Mouse (Mus musculus) skeletal muscle tissue, adult 2 months (tissue): ENCODE results near the gene Ctse.
"Not testable (repeated sequence)": the region's sequence is repeated elsewhere in the genome, so short reads cannot be mapped to it uniquely, and the experiment has no call there.

ENCODE experiments used
- DNase-seq: peaks from one replicate; pipeline ENCODE4 v3.0.0-alpha.2; 2012; ENCODE audit warnings: low read depth, low spot score

Ctse gene

GRCm38 (mm10) chr1:131637791-131638540 is at the start of gene Ctse:
TSS of gene Ctse (plus strand) at chr1:131638306.
- DNase-seq = peak; percentile 24

DNA sequence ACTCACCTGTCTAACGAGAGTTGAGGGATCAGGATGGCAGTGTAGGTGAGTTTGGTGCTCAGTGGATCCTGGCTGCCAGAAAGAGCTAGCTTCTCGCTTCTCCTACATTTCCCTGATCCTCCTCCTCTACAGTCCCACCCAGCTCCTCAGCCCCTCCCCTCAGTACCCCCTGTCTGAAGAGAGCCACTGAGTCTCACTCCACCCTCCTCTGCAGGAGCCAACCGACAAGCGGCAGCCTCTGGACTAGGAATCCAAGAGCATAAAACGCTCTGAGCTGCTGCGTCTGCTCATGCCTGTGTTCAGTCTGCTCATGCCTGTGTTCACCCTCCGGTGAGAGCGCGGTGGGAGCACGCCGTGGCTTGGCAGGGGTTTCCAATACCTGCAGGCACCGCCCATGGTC is 39.2 kb upstream of the Ctse start, which contains the start of gene Avpr1b:
Avpr1b (plus strand) TSS at position 335 of the 400 bp plus-strand sequence.
- no peak for DNase-seq

DNA sequence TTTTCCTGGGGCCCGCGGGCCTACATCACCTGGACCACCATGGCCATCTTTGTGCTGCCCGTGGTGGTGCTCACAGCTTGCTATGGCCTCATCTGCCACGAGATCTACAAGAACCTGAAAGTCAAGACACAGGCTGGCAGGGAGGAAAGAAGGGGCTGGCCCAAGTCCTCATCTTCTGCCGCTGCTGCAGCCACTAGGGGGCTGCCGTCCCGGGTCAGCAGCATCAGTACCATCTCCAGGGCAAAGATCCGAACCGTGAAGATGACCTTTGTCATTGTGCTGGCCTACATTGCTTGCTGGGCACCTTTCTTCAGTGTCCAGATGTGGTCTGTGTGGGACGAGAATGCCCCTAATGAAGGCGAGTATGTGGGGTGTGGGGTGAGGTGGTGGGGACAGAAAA is 37.8 kb upstream of the Ctse start:
- DNase-seq = no peak

- no peak for DNase-seq
Measured at GRCm38 (mm10) chr1:131606719-131607118, 31.4 kb upstream of the Ctse start.

- DNase-seq = no peak
Measured at GRCm38 (mm10) chr1:131612556-131613155, 25.4 kb upstream of the Ctse start.

DNA sequence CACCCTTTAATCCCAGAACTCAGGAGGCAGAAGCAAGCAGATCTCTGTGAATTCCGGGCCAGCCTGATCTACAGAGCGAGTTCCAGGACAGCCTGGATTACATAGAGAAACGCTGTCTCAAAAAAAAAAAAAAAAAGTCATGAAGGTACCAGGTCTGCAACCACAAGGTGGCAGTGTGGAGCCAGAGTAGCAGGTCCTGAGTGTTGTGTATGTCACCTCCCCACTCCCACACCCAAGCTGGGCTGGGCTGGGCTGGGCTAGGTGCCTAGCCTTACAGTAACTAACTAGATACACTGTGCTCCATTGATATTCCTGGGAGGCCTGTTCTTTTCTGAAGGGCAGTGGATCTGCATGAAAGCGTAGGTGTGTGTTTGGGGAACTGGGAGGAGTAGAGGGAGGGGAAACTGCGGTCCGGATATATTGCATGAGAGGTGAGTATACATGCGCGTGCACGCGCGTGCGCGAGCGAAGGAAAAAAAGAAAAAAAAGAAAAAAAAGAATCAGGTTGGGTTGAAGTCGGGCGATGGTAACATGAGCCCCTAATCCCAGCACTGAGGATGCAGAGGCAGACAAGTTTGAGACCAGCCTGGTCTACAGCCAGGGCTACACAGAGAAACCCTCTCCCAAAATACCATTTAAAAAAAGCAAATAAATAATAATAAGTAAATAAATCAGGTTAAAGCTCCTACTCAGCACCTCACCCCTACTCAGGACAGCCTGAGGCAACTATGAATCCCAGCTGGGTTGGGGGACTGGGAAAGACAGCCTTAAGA is 24.6 kb upstream of the Ctse start:
- peak; percentile 49 for DNase-seq

DNA sequence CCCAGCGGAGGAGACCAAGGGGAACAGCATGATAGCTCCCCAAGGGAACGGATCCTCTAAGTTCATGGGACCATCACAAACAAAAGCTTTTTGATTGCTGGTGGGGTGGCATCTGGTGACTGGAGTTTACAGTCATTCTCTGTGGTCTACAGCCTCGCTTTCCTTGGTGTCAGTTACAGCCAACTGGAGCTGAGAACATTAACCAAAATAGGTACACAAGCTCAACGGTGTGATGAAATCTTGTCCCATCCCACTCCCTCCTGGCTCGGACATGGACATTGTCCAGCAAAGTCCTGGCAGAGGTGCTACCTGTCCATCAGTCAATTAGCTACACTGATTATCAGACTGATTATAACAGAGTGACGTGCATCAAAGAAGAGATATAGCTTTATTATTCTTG is 23.5 kb upstream of the Ctse start:
- DNase-seq = no peak

DNA sequence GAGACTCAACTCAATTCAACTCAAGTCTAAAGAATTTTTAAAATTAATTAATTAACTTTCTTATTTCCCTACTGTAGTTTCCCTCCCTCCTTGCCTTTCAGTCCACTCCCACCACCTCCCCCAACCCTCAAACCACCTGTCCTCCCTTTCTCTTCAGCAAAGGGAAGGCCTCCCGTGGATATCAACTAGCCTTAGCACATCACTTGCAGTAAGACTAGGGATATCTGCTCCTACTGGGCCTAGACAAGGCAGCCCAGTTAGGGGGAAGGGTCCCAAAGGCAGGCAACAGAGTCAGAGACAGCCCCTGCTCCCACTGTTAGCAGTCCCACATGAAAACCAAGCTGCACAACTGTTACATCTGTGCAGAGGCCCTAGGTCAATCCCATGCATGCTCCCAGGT is 22.0 kb upstream of the Ctse start:
- DNase-seq = no peak

- DNase-seq = no peak
Measured at GRCm38 (mm10) chr1:131616546-131617220, 21.4 kb upstream of the Ctse start.

- DNase-seq = no peak
Measured at GRCm38 (mm10) chr1:131618576-131618975, 19.5 kb upstream of the Ctse start.

DNA sequence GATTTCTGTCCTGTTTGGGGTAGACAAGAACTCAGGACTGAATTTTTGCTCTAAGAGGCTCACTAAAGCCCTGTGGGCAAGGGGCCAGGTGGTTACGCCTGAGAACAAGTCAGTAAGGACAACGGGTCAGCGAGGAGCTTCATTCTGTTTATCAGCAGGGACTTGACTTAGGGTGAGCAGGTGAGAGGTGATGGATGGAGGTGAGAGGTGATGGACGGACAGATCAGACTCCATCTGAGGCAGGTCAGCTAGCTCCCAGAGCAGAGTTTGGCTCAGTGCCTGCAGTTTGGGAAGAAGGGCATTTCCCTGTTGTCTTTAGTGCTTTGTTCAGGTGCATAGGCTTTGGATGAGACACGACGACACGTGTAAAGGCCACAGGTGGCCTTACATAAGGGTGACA is 18.8 kb upstream of the Ctse start:
- no peak for DNase-seq

DNA sequence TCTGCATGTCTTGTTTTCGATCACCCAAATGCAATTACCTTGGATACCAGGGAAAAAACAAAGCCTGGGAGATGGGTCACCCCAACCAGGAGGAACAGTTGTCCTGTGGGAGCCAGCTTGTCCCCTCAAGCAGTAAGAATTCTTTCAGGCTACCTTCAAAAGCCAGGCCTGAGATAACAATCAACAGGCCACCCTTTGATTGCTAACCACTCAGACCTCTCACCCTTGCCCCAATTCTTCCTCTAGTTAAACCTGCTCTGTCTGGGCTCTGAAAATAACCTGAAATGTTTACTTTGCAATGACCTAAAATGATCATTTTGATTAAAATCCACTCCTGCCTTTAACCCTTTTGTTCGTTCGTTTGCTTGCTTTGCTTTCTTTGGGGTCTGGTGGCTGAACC is 14.5 kb upstream of the Ctse start:
- no peak for DNase-seq

- DNase-seq = no peak
Measured at GRCm38 (mm10) chr1:131624175-131624835, 13.8 kb upstream of the Ctse start.

DNA sequence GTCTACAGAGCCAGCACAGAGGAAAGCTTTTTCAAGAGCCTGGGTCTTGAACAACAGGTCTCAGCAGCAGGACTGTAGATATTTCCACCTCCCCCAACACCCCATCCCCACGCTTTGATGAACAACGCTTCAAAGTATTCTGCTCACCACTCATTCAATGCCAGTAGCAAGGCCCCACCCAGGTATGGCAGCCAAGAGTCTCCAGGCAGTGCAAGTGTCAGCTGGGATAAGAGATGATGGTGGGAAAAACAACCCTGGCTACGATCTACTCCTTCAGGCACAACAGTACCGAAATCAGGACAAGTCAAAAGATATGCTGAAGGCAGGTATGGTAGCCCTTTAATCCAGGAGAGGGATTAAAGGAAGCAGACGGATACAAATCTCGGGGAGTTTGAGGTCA is 11.9 kb upstream of the Ctse start:
- no peak for DNase-seq

- DNase-seq = not testable (repeated sequence)
Measured at GRCm38 (mm10) chr1:131632216-131632615, 5.9 kb upstream of the Ctse start.

DNA sequence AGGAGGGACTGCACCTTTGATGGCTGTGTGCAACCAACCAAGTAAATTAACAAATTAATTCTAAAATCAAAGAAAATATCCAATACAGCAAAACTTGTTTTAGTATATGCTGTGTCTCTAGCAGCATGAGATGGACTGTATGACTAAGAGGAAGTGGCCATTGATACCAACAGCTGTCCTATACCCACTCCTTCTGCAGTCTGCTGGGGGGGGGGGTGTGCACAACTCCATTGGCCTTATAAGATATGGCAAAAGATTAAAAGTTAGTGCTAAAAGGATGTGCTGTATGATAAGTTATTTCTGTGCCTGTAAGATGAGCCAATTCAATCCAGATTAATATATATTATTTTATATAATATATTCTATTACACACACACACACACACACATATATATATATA is 3.6 kb upstream of the Ctse start:
- DNase-seq = no peak

- DNase-seq = no peak
Measured at GRCm38 (mm10) chr1:131638541-131639421, 675 bp downstream of the Ctse start.

DNA sequence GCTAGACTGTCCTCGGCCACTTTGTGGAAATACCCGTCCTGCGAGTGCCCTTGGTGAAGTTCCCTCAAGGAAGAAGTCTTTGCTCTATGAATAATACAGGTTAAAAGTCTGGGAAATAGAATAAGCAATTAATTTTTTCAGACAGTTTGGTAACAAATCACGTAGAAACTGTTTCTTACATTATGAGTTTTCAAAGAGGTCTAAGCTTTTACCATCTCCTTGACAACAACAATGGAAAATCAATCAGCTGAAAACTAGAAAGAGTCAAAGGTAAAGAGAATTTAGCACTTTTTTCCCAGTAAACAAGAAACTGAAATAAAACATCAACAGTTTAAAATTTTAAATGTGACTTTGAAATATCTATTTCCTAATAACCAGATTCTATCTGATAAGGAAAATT is 2.0 kb downstream of the Ctse start:
- DNase-seq = no peak

- DNase-seq = no peak
Measured at GRCm38 (mm10) chr1:131641565-131641964, 3.5 kb downstream of the Ctse start.

DNA sequence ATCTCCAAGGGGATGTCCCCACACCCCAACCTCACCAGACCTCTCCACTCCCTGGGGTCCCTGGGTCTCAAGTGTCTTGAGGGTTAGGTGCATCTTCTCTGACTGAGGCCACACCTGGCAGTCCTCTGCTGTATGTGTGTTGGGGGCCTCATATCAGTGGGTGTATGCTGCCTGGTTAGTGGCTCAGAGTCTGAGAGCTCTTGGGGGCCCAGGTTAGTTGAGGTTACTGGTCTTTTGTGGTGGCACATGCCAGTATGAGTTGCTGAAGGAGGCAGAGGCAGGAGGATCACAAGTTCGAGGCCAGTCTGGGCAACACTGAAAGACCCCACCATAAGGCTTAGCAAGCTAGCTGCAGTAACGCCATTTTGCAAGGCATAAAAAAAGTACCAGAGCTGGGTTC is 4.1 kb downstream of the Ctse start:
- no peak for DNase-seq
